Mouse (Mus musculus): Measurements from ENCODE around the gene Vstm2l. TPM values are rescaled to one million over a fixed set of nuclear protein-coding genes. Genes with fewer than 3 reads are reported as not detected.

Gene Vstm2l
- polyA plus RNA-seq, 1 experiment from 2014 or later = 11.0 TPM

DNA sequence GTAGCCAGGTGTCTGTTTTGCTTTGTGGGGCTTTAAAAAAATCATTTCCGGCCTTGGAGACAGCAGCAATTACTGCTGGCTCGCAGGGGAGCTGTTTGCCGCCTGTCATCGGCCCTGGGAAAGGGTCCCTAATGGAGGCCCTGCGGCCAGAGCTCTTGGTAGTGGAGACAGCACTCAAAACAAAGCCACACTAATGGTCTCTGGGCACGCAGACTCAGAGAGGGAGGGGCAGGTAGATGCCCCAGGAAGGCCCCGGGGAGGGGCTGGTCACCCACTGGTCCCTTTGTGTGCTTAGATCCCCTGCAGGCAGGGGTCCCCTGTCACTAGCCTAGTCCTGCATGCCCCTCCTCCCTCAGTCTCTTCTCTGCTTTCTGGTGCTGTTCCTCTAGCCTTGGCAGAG lies 9.0 kb downstream of the Vstm2l start:
- H3K4me3 ChIP-seq (ENCODE audit: low read depth, low read length) = no peak overlapping the region
- H3K36me3 ChIP-seq (ENCODE audit: control insufficient read depth, insufficient read depth, low read length) = no peaks in the 10 kb centered on the region
- H3K4me2 ChIP-seq (ENCODE audit: low read depth) = no peak overlapping the region
- DNase-seq (ENCODE audit: low spot score) (peak; percentile 40), ATAC-seq (ENCODE audit: insufficient read depth, low FRiP score, low TSS enrichment) (no peak)
- 1% methylated on average over 7 of the region's 7 CpGs for WGBS
- H3K27me3 ChIP-seq (ENCODE audit: control insufficient read depth, insufficient read depth, low read length) = no peaks in the 10 kb centered on the region
- no peak overlapping the region; the same call in 1 of the 2 replicates for H3K9ac ChIP-seq (ENCODE audit: low read length)
- peaks cover 14% of the 10 kb centered on the region for H3K4me1 ChIP-seq (ENCODE audit: control insufficient read depth, insufficient read depth, low read length)
- H3K27ac ChIP-seq (ENCODE audit: low read depth, low read length) = peak overlapping the region; percentile 68
- no peaks in the 10 kb centered on the region for H3K9me3 ChIP-seq (ENCODE audit: control insufficient read depth, low read length)

DNA sequence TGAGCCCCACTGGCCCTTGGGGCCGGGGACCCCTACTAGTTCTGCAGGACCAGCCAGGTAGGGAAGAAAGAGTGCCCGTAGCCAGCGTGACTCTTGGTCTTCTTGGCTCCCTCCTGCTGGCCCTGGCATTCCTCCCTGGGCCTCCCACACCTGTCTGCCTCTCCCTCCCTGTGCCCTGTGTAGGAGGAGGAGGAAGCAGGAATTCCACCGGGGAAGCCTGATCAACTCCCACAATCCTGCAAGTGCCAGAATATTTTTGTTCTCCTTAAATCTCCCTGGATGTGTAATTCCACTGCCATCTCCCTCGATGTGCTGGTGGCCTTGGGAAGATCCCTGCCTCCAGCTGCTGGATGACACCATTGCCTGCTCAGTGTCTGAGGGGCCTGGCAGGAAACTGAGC lies 10.1 kb downstream of the Vstm2l start:
- Histone ChIP-seq H3K9me3 (ENCODE audit: control insufficient read depth, low read length) (no peaks in the 10 kb centered on the region), H3K36me3 (ENCODE audit: control insufficient read depth, insufficient read depth, low read length) (no peaks in the 10 kb centered on the region), H3K4me1 (ENCODE audit: control insufficient read depth, insufficient read depth, low read length) (peaks cover 14% of the 10 kb centered on the region), H3K4me2 (ENCODE audit: low read depth) (no peak overlapping the region), H3K27me3 (ENCODE audit: control insufficient read depth, insufficient read depth, low read length) (no peaks in the 10 kb centered on the region), H3K27ac (ENCODE audit: low read depth, low read length) (no peak overlapping the region), H3K9ac (ENCODE audit: low read length) (no peak overlapping the region), H3K4me3 (ENCODE audit: low read depth, low read length) (no peak overlapping the region)
- DNase-seq (ENCODE audit: low spot score) (no peak), ATAC-seq (ENCODE audit: insufficient read depth, low FRiP score, low TSS enrichment) (no peak)
- WGBS = 71% methylated on average over 5 of the region's 5 CpGs

DNA sequence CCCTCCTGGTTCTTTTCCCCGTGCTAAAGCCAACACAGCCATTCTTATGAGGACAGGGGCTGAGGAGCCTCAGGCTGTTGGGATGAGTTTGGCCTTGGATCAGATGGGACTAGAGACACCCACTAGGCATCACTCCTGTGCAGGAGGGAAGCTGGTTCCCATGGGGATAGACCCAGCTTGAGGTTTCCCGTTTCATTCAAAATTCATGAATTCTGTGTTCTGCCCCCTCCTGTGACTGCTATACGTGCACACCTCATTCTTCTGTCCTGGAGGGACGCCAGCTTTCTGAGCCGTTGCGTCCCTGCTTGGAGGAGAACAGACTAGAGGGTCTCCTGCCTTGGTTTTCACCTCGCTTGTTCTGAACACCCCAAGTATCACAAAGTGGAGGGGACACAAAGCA lies 12.0 kb downstream of the Vstm2l start:
- no peak overlapping the region for H3K4me3 ChIP-seq (ENCODE audit: low read depth, low read length)
- H3K9ac ChIP-seq (ENCODE audit: low read length) = no peak overlapping the region
- H3K36me3 ChIP-seq (ENCODE audit: control insufficient read depth, insufficient read depth, low read length) = no peaks in the 10 kb centered on the region
- DNase-seq (ENCODE audit: low spot score) = no peak
- peaks cover 16% of the 10 kb centered on the region for H3K4me1 ChIP-seq (ENCODE audit: control insufficient read depth, insufficient read depth, low read length)
- H3K27ac ChIP-seq (ENCODE audit: low read depth, low read length) = no peak overlapping the region
- ATAC-seq (ENCODE audit: insufficient read depth, low FRiP score, low TSS enrichment) = no peak
- no peaks in the 10 kb centered on the region for H3K27me3 ChIP-seq (ENCODE audit: control insufficient read depth, insufficient read depth, low read length)
- H3K4me2 ChIP-seq (ENCODE audit: low read depth) = no peak overlapping the region
- 71% methylated on average over 7 of the region's 7 CpGs for WGBS
- no peaks in the 10 kb centered on the region for H3K9me3 ChIP-seq (ENCODE audit: control insufficient read depth, low read length)

- H3K27ac ChIP-seq (ENCODE audit: low read depth, low read length) = no peak overlapping the region
- H3K36me3 ChIP-seq (ENCODE audit: control insufficient read depth, insufficient read depth, low read length) = no peaks in the 10 kb centered on the region
- no peak overlapping the region for H3K9ac ChIP-seq (ENCODE audit: low read length)
- no peaks in the 10 kb centered on the region for H3K27me3 ChIP-seq (ENCODE audit: control insufficient read depth, insufficient read depth, low read length)
- ATAC-seq (ENCODE audit: insufficient read depth, low FRiP score, low TSS enrichment) = no peak
- no peaks in the 10 kb centered on the region for H3K9me3 ChIP-seq (ENCODE audit: control insufficient read depth, low read length)
- DNase-seq (ENCODE audit: low spot score) = no peak
- no peak overlapping the region for H3K4me2 ChIP-seq (ENCODE audit: low read depth)
- peaks cover 16% of the 10 kb centered on the region for H3K4me1 ChIP-seq (ENCODE audit: control insufficient read depth, insufficient read depth, low read length)
- WGBS = 79% methylated on average over 3 of the region's 3 CpGs
- no peak overlapping the region for H3K4me3 ChIP-seq (ENCODE audit: low read depth, low read length)
These were observed 12.5 kb downstream of the Vstm2l start for GRCm38 (mm10) chr2:157926927-157927326.

- Histone ChIP-seq H3K4me2 (ENCODE audit: low read depth) (no peak overlapping the region), H3K9ac (ENCODE audit: low read length) (no peak overlapping the region), H3K27me3 (ENCODE audit: control insufficient read depth, insufficient read depth, low read length) (no peaks in the 10 kb centered on the region), H3K4me3 (ENCODE audit: low read depth, low read length) (no peak overlapping the region), H3K9me3 (ENCODE audit: control insufficient read depth, low read length) (no peaks in the 10 kb centered on the region), H3K4me1 (ENCODE audit: control insufficient read depth, insufficient read depth, low read length) (peaks cover 16% of the 10 kb centered on the region), H3K36me3 (ENCODE audit: control insufficient read depth, insufficient read depth, low read length) (no peaks in the 10 kb centered on the region), H3K27ac (ENCODE audit: low read depth, low read length) (no peak overlapping the region)
- WGBS = 54% methylated on average over 20 of the region's 20 CpGs
- DNase-seq (ENCODE audit: low spot score) (peak; percentile 31), ATAC-seq (ENCODE audit: insufficient read depth, low FRiP score, low TSS enrichment) (no peak)
These were observed 12.9 kb downstream of the Vstm2l start for GRCm38 (mm10) chr2:157927397-157927796.

- H3K4me3 ChIP-seq (ENCODE audit: low read depth, low read length) = no peak overlapping the region
- no peaks in the 10 kb centered on the region for H3K27me3 ChIP-seq (ENCODE audit: control insufficient read depth, insufficient read depth, low read length)
- no peak overlapping the region for H3K9ac ChIP-seq (ENCODE audit: low read length)
- no peak overlapping the region for H3K27ac ChIP-seq (ENCODE audit: low read depth, low read length)
- no peaks in the 10 kb centered on the region for H3K9me3 ChIP-seq (ENCODE audit: control insufficient read depth, low read length)
- H3K4me2 ChIP-seq (ENCODE audit: low read depth) = no peak overlapping the region
- peaks cover 16% of the 10 kb centered on the region for H3K4me1 ChIP-seq (ENCODE audit: control insufficient read depth, insufficient read depth, low read length)
- ATAC-seq (ENCODE audit: insufficient read depth, low FRiP score, low TSS enrichment) = no peak
- 20% methylated on average over 2 of the region's 2 CpGs for WGBS
- no peak for DNase-seq (ENCODE audit: low spot score)
- H3K36me3 ChIP-seq (ENCODE audit: control insufficient read depth, insufficient read depth, low read length) = no peaks in the 10 kb centered on the region
These were observed 13.4 kb downstream of the Vstm2l start for GRCm38 (mm10) chr2:157927815-157928214.

DNA sequence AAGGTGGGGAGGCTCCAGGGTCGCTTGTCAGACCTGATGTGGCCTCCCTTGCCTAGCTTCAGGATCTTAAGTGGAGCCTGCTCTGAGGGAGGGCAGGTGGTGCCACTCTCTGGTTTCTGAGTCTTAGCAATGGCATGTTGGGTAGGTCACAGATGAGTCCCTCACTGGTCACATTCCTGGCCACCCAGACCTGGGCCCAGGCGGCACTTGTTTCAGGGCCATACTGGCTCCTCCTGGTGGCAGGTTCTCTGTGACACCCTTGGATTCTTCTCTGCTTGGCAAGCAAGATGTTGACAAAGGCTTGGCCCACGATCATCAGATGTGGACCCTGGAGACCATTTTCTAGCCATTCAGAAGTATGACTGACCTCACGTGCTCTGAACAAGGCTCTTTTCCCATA lies 18.2 kb downstream of the Vstm2l start:
- Histone ChIP-seq H3K4me1 (ENCODE audit: control insufficient read depth, insufficient read depth, low read length) (peaks cover 7% of the 10 kb centered on the region; the same call in 1 of the 2 replicates), H3K36me3 (ENCODE audit: control insufficient read depth, insufficient read depth, low read length) (no peaks in the 10 kb centered on the region), H3K4me3 (ENCODE audit: low read depth, low read length) (no peak overlapping the region), H3K27me3 (ENCODE audit: control insufficient read depth, insufficient read depth, low read length) (no peaks in the 10 kb centered on the region), H3K27ac (ENCODE audit: low read depth, low read length) (no peak overlapping the region), H3K9me3 (ENCODE audit: control insufficient read depth, low read length) (no peaks in the 10 kb centered on the region), H3K9ac (ENCODE audit: low read length) (no peak overlapping the region), H3K4me2 (ENCODE audit: low read depth) (no peak overlapping the region)
- no peak for ATAC-seq (ENCODE audit: insufficient read depth, low FRiP score, low TSS enrichment)
- DNase-seq (ENCODE audit: low spot score) = no peak
- WGBS = 77% methylated on average over 4 of the region's 4 CpGs

DNA sequence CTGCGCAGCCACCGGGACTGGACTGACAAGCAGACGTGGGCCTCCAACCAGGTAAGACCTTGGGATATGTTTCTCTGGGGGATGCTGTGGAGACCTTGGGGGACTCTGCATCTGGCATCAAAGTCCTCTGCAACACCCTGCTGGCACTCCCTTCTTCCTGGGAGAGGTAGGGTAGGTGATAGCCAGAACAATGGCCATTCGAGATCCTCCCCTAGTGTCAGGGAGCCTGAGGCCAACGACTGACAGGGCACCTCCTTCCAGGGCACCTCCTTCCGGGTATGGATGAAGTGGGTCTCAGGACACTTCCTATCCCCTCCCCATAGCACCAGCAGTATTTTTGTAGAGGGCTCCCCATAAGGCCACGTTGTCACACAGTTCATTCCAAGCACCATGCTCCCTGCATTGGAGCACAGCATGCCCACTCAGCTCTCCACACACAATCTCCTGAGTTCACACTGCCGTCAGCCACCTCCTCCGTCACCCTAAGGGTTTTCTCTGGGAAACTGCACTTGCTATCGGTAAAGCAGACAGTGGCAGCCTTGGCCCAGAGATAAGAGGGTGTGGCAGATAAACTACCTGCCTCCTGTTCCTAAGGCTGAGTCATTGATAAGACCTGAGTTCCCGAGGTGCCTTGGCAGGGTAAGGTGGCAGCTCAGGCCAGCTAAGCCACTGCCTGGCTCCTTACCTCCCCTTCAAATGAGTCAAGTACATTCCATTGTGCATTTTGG lies 21.2 kb downstream of the Vstm2l start:
- Histone ChIP-seq H3K4me1 (ENCODE audit: control insufficient read depth, insufficient read depth, low read length) (peaks cover 4% of the 10 kb centered on the region; the same call in 1 of the 2 replicates), H3K9me3 (ENCODE audit: control insufficient read depth, low read length) (no peaks in the 10 kb centered on the region), H3K27ac (ENCODE audit: low read depth, low read length) (no peak overlapping the region), H3K4me2 (ENCODE audit: low read depth) (no peak overlapping the region), H3K4me3 (ENCODE audit: low read depth, low read length) (no peak overlapping the region), H3K36me3 (ENCODE audit: control insufficient read depth, insufficient read depth, low read length) (no peaks in the 10 kb centered on the region), H3K27me3 (ENCODE audit: control insufficient read depth, insufficient read depth, low read length) (no peaks in the 10 kb centered on the region), H3K9ac (ENCODE audit: low read length) (no peak overlapping the region)
- WGBS = 79% methylated on average over 11 of the region's 11 CpGs
- DNase-seq (ENCODE audit: low spot score) (no peak), ATAC-seq (ENCODE audit: insufficient read depth, low FRiP score, low TSS enrichment) (no peak)

GRCm38 (mm10) chr2:157936676-157937075 lies 22.2 kb downstream of the Vstm2l start:
- H3K9me3 ChIP-seq (ENCODE audit: control insufficient read depth, low read length) = no peaks in the 10 kb centered on the region
- no peak overlapping the region for H3K4me3 ChIP-seq (ENCODE audit: low read depth, low read length)
- no peak for ATAC-seq (ENCODE audit: insufficient read depth, low FRiP score, low TSS enrichment)
- no peak for DNase-seq (ENCODE audit: low spot score)
- no peak overlapping the region for H3K9ac ChIP-seq (ENCODE audit: low read length)
- H3K4me1 ChIP-seq (ENCODE audit: control insufficient read depth, insufficient read depth, low read length) = peaks cover 13% of the 10 kb centered on the region
- H3K4me2 ChIP-seq (ENCODE audit: low read depth) = no peak overlapping the region
- H3K36me3 ChIP-seq (ENCODE audit: control insufficient read depth, insufficient read depth, low read length) = no peaks in the 10 kb centered on the region
- 85% methylated on average over 4 of the region's 4 CpGs for WGBS
- H3K27ac ChIP-seq (ENCODE audit: low read depth, low read length) = no peak overlapping the region
- H3K27me3 ChIP-seq (ENCODE audit: control insufficient read depth, insufficient read depth, low read length) = no peaks in the 10 kb centered on the region

All from neural tube, embryonic 11.5 days (tissue).